Mouse (Mus musculus) thymus, adult 2 months (tissue): ENCODE results near the gene Arl6ip4.

ENCODE experiments used
- CTCF ChIP-seq: fragments of 200-500 bp; IDR thresholded peaks from 2 replicates; pipeline ENCODE4 v1.5.1; 2012; ENCODE audit warnings: mild to moderate bottlenecking, control low read depth, low read length, moderate library complexity, borderline replicate concordance; ENCODE audit not compliant: control insufficient read depth, poor library complexity, insufficient read depth; ENCODE audit errors: extremely low read depth
- POLR2A ChIP-seq: fragments of 200-500 bp; IDR thresholded peaks from 2 replicates; pipeline ENCODE4 v1.6.1; 2012; ENCODE audit warnings: mild to moderate bottlenecking, low read length, control low read depth, moderate library complexity; ENCODE audit not compliant: control insufficient read depth, poor library complexity, insufficient read depth; ENCODE audit errors: extremely low read depth

DNA sequence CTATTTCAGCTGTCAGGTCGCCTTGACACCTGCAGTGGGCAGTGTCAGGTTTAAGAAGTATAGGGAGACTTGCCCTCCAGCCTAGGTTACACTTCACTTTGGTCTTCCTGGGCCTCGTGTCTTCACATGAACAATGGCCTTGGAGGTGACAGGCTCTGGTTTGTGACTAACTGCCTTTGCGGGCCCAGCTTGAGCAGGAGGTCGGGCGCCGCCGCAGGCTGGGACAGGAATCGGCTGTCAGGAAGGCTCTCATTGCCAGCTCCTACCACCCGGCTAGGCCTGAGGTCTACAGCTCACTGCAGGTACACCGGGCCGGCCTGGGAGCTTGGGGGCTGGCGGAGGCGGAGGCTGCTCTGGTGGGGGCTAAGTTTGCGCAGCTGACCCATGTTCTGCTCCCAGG lies 2.9 kb upstream of the Arl6ip4 start:
- TF ChIP-seq CTCF (0 out of 2 replicates have a peak, but pooled peaks have one; percentile 30), POLR2A (no peak)
